Mouse (Mus musculus) CH12.LX (cell line): Measurements from ENCODE around the gene Clic4.

Experiments
- CTCF ChIP-seq, 2 experiments: IDR thresholded peaks in 1 of 2; conservative IDR thresholded peaks in 1 of 2; 2 replicates each; pipeline ENCODE4 v1.5.1; 2011 to 2012; ENCODE audit warnings: low read depth in 2 of 2, low read length in 2 of 2, improper control_type of control experiment in 1 of 2, inconsistent platforms in 1 of 2, mild to moderate bottlenecking in 1 of 2, moderate library complexity in 1 of 2
- EP300 ChIP-seq: IDR thresholded peaks from 2 replicates; pipeline ENCODE4 v1.6.1; 2011; ENCODE audit warnings: low read length, improper control_type of control experiment
- ETS1 ChIP-seq: conservative IDR thresholded peaks from 2 replicates; pipeline ENCODE4 v1.6.1; 2012; ENCODE audit warnings: low read depth, mild to moderate bottlenecking, inconsistent platforms, low read length, improper control_type of control experiment, moderate library complexity
- KAT2A ChIP-seq: IDR thresholded peaks from 2 replicates; pipeline ENCODE4 v1.6.1; 2012; ENCODE audit warnings: low read length, improper control_type of control experiment, inconsistent platforms; ENCODE audit not compliant: insufficient replicate concordance
- MAX ChIP-seq: IDR thresholded peaks from 2 replicates; pipeline ENCODE4 v1.6.1; 2011; ENCODE audit warnings: low read length, improper control_type of control experiment
- MEF2A ChIP-seq: IDR thresholded peaks from 2 replicates; pipeline ENCODE4 v1.6.1; 2014; ENCODE audit warnings: low read depth, mild to moderate bottlenecking, inconsistent platforms, low read length, improper control_type of control experiment, borderline replicate concordance
- POLR2A ChIP-seq: IDR thresholded peaks from 2 replicates; pipeline ENCODE4 v1.6.1; 2011; ENCODE audit warnings: low read depth, mild to moderate bottlenecking, improper control_type of control experiment, low read length
- USF1 ChIP-seq: IDR thresholded peaks from 2 replicates; pipeline ENCODE4 v1.6.1; 2014; ENCODE audit warnings: low read depth, mild to moderate bottlenecking, inconsistent platforms, low read length, improper control_type of control experiment
- ZMIZ1 ChIP-seq: IDR thresholded peaks from 2 replicates; pipeline ENCODE4 v1.6.1; 2012; ENCODE audit warnings: low read depth, mild to moderate bottlenecking, inconsistent platforms, low read length, improper control_type of control experiment

- TF ChIP-seq POLR2A (no peak), CTCF (conservative IDR thresholded peaks at IDR 0.05 in 1 of 2, IDR thresholded peaks at IDR 0.05 in 1 of 2; ENCODE audit: low read depth in 2 of 2, low read length in 2 of 2) (no peak), USF1 (no peak), MAX (no peak), ZMIZ1 (no peak), MEF2A (no peak), EP300 (no peak), ETS1 (no peak), KAT2A (no peak)
Observed at GRCm38 (mm10) chr4:135315287-135315686, 42.7 kb upstream of the Clic4 start.
